Mouse (Mus musculus) heart, embryonic 16.5 days (tissue): ENCODE data around the gene Ramp2. TPM values are rescaled to one million over a fixed set of nuclear protein-coding genes. Genes with fewer than 3 reads are reported as not detected.

Experiments
- ATAC-seq: fragments of 200-750 bp; cut with Nextera tagmentation; replicated peaks from 2 replicates; pipeline ENCODE4 v1.8.0; 2017; ENCODE audit warnings: moderate number of reproducible peaks; ENCODE audit not compliant: insufficient read depth, low FRiP score; ENCODE audit errors: extremely low read depth
- H3K27ac ChIP-seq: fragments of 300-500 bp; sonication (generic); 2 replicates; pipeline ENCODE4 v1.5.1; 2014; ENCODE audit warnings: mild to moderate bottlenecking, low read length, control low read depth, moderate library complexity
- H3K27me3 ChIP-seq: fragments of 300-500 bp; sonication (generic); 2 replicates; pipeline ENCODE4 v1.6.1; 2014; ENCODE audit warnings: low read length, mixed read lengths; ENCODE audit not compliant: control insufficient read depth, insufficient read depth
- H3K36me3 ChIP-seq: fragments of 300-500 bp; sonication (generic); 2 replicates; pipeline ENCODE4 v1.6.1; 2014; ENCODE audit not compliant: control insufficient read depth, insufficient read depth
- H3K4me1 ChIP-seq: fragments of 300-500 bp; sonication (generic); 2 replicates; pipeline ENCODE4 v1.6.1; 2014; ENCODE audit warnings: low read length, mixed read lengths; ENCODE audit not compliant: control insufficient read depth, insufficient read depth
- H3K4me2 ChIP-seq: fragments of 300-500 bp; sonication (generic); 2 replicates; pipeline ENCODE4 v1.6.1; 2014; ENCODE audit warnings: low read depth, mild to moderate bottlenecking, control low read depth, low read length
- H3K4me3 ChIP-seq: fragments of 300-500 bp; sonication (generic); 2 replicates; pipeline ENCODE4 v1.5.1; 2014; ENCODE audit warnings: mild to moderate bottlenecking, control low read depth, low read length
- H3K9ac ChIP-seq: fragments of 300-500 bp; sonication (generic); 2 replicates; pipeline ENCODE4 v1.6.1; 2014; ENCODE audit warnings: low read length, control low read depth
- H3K9me3 ChIP-seq: fragments of 300-500 bp; sonication (generic); replicated peaks from 2 replicates; pipeline ENCODE4 v1.6.1; 2016; ENCODE audit warnings: low read length; ENCODE audit not compliant: control insufficient read depth
- WGBS: fragments of 180-500 bp; shearing (Covaris S2); extraction: QIAGEN DNeasy Blood & Tissue Kit; methylation state at CpG from one replicate; pipeline ENCODE4 v1.1.7; 2014; 5-methylcytosine and 5-hydroxymethylcytosine counted together
- polyA plus RNA-seq: library from polyadenylated mRNA; unstranded; fragments of >200 nt; fragmentation: Nextera tagmentation; extraction: Ambion mirVana; gene quantifications from 2 replicates; pipeline ENCODE4 v1.2.1, GENCODE M21; 2015

The Ramp2 gene
- polyA plus RNA-seq, 1 experiment from 2014 or later: 203 TPM

- no peak overlapping the region for H3K4me2 ChIP-seq
- H3K4me1 ChIP-seq: peaks cover 18% of the 10 kb centered on the region
- no peaks in the 10 kb centered on the region for H3K27me3 ChIP-seq
- no peaks in the 10 kb centered on the region for H3K36me3 ChIP-seq
- no peak for ATAC-seq
- no peak overlapping the region for H3K9ac ChIP-seq
- H3K9me3 ChIP-seq: no peaks in the 10 kb centered on the region
- no peak overlapping the region for H3K4me3 ChIP-seq
- no peak overlapping the region for H3K27ac ChIP-seq
- WGBS: 71% methylated on average over 4 of the region's 4 CpGs
Measured at GRCm38 (mm10) chr11:101275309-101275708, 29.5 kb downstream of the Ramp2 start.

- Histone ChIP-seq H3K4me1 (peaks cover 18% of the 10 kb centered on the region), H3K9me3 (no peaks in the 10 kb centered on the region), H3K27me3 (no peaks in the 10 kb centered on the region), H3K27ac (no peak overlapping the region), H3K4me2 (peak overlapping the region; percentile 31; the same call in 1 of the 2 replicates), H3K36me3 (no peaks in the 10 kb centered on the region), H3K9ac (no peak overlapping the region), H3K4me3 (no peak overlapping the region)
- ATAC-seq: no peak
- WGBS: 28% methylated on average over 27 of the region's 27 CpGs
Measured at GRCm38 (mm10) chr11:101276319-101277070, 30.7 kb downstream of the Ramp2 start.

DNA sequence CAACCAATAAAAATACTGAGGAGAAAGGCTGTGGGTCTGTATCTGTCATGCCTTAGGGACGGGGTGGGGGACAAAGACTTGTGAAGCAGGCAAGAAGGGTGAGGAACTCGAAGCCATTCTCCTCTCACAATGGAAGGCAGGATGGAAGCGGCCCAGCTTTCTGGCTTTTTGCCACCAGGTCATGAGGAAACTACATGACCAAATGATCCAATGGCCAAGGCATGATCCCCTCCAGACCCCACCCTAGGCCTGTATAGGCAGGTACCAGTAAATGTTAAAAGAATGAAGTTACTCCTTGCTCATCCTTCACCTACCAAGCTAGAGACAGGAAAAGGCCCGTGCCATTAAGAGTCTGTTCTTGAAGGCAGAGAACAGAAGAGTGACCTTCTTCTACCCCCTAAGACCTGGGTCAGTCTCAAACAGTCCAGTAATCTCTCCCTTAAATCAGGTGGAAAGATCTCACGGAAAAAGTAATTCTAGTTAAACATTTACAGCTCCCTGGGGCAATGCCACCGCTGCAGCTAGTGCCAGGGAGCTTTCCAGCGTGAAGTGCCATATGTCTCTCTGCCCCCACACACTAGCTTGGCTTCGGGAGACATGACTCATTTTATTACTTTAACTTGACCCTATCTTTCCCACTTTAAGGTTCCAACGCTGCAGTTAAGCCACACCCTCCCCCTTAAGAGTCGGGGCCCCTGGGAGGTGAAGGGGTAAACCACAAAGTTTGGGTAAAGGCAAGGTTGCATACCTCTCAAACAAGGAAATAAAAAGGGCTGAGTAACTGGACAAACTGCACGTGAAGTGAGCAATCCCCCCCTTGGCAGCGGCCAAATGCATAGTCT lies 31.8 kb downstream of the Ramp2 start:
- Histone ChIP-seq H3K9ac (peak overlapping the region; percentile 94), H3K4me2 (peak overlapping the region; percentile 84), H3K4me3 (peak overlapping the region; percentile 89), H3K36me3 (no peaks in the 10 kb centered on the region), H3K9me3 (no peaks in the 10 kb centered on the region), H3K27me3 (no peaks in the 10 kb centered on the region), H3K4me1 (peaks cover 18% of the 10 kb centered on the region), H3K27ac (no peak overlapping the region)
- no peak for ATAC-seq
- WGBS: 64% methylated on average over 12 of the region's 12 CpGs

GRCm38 (mm10) chr11:101278223-101279192 lies 32.7 kb downstream of the Ramp2 start, which contains the start of the genes Cntd1 and Coa3:
Gene Cntd1, plus strand, starts transcription at chr11:101279012.
Gene Coa3, minus strand, starts transcription at chr11:101279114.
- Histone ChIP-seq H3K9me3 (no peaks in the 10 kb centered on the region), H3K4me2 (peak within 1 kb of the TSS; percentile 84), H3K4me3 (peak within 1 kb of the TSS; percentile 89), H3K27me3 (no peaks in the 10 kb centered on the region), H3K36me3 (no peaks in the 10 kb centered on the region), H3K9ac (peak within 1 kb of the TSS; percentile 94), H3K4me1 (peaks cover 18% of the 10 kb centered on the region), H3K27ac (peak within 1 kb of the TSS; percentile 77)
- ATAC-seq: peak; percentile 96
- 7% methylated on average over 45 of the region's 45 CpGs for WGBS

- peaks cover 18% of the 10 kb centered on the region for H3K4me1 ChIP-seq
- no peaks in the 10 kb centered on the region for H3K9me3 ChIP-seq
- peak overlapping the region; percentile 46 for H3K9ac ChIP-seq
- no peaks in the 10 kb centered on the region for H3K27me3 ChIP-seq
- 56% methylated on average over 14 of the region's 14 CpGs for WGBS
- 0 out of 2 replicates have a peak, but pooled peaks have one; percentile 15 for ATAC-seq
- H3K36me3 ChIP-seq: no peaks in the 10 kb centered on the region
- H3K27ac ChIP-seq: no peak overlapping the region
- H3K4me2 ChIP-seq: peak overlapping the region; percentile 84
- H3K4me3 ChIP-seq: peak overlapping the region; percentile 89
Measured at GRCm38 (mm10) chr11:101279193-101279569, 33.4 kb downstream of the Ramp2 start.

GRCm38 (mm10) chr11:101280837-101281236 lies 35.0 kb downstream of the Ramp2 start:
- Histone ChIP-seq H3K27ac (no peak overlapping the region), H3K9ac (no peak overlapping the region), H3K4me2 (no peak overlapping the region), H3K27me3 (no peaks in the 10 kb centered on the region), H3K4me1 (peaks cover 18% of the 10 kb centered on the region), H3K9me3 (no peaks in the 10 kb centered on the region), H3K36me3 (no peaks in the 10 kb centered on the region), H3K4me3 (no peak overlapping the region)
- no peak for ATAC-seq
- WGBS: 46% methylated on average over 7 of the region's 7 CpGs

- H3K36me3 ChIP-seq: peaks cover 8% of the 10 kb centered on the region
- H3K4me1 ChIP-seq: peaks cover 7% of the 10 kb centered on the region
- H3K9me3 ChIP-seq: no peaks in the 10 kb centered on the region
- H3K4me3 ChIP-seq: no peak overlapping the region
- no peak for ATAC-seq
- no peak overlapping the region for H3K9ac ChIP-seq
- WGBS: 32% methylated on average over 5 of the region's 5 CpGs
- no peaks in the 10 kb centered on the region for H3K27me3 ChIP-seq
- no peak overlapping the region for H3K4me2 ChIP-seq
- H3K27ac ChIP-seq: no peak overlapping the region
Measured at GRCm38 (mm10) chr11:101282896-101283295, 37.1 kb downstream of the Ramp2 start.

GRCm38 (mm10) chr11:101283805-101284204 lies 38.0 kb downstream of the Ramp2 start:
- 56% methylated on average over 4 of the region's 4 CpGs for WGBS
- Histone ChIP-seq H3K9ac (no peak overlapping the region), H3K4me1 (0 out of 2 replicates have a peak, but pooled peaks cover 3% of the 10 kb centered on the region), H3K27me3 (no peaks in the 10 kb centered on the region), H3K4me3 (no peak overlapping the region), H3K27ac (no peak overlapping the region), H3K9me3 (no peaks in the 10 kb centered on the region), H3K36me3 (peaks cover 17% of the 10 kb centered on the region), H3K4me2 (no peak overlapping the region)
- no peak for ATAC-seq
